ENCODE assay signal across 8 mouse cellular contexts in genomic region chr9:75430822-75431621, GRCm38 (mm10). TPM values are rescaled to one million over a fixed set of nuclear protein-coding genes. Genes with fewer than 3 reads are reported as not detected.
DNase-seq lines count a peak whose midpoint lies in the region; ATAC-seq and TF ChIP-seq lines count a peak whose summit lies in the region.

No protein-coding gene starts in this region.

- peak overlapping the region; percentile 15 for H3K27ac ChIP-seq in embryonic fibroblast, embryonic 13.5 days (ENCODE audit: insufficient read depth, low read length)
- no peak overlapping the region for H3K27ac ChIP-seq in hindbrain, embryonic 14.5 days

- DNase-seq in heart, adult 18-20 months: peak; percentile 54 to 68
- no peak for DNase-seq in heart, adult 9 months (ENCODE audit: low spot score in 2 of 2)
- DNase-seq in adrenal gland, adult 2 months: peak; percentile 70
- DNase-seq in liver: peak; percentile 42
- DNase-seq in hindbrain, embryonic 14.5 days (ENCODE audit: low spot score): no peak
- DNase-seq in urinary bladder, adult 18-20 months (ENCODE audit: low spot score in 2 of 2): no peak
- DNase-seq in frontal cortex, postnatal 10 days (ENCODE audit: low spot score in 2 of 2): no peak

- 83% methylated on average over 16 of the region's 16 CpGs for WGBS in hindbrain, embryonic 14.5 days

- H3K9me3 ChIP-seq in hindbrain, embryonic 14.5 days (ENCODE audit: control insufficient read depth, low read length): no peaks in the 10 kb centered on the region

- ATAC-seq in hindbrain, embryonic 14.5 days (ENCODE audit: low FRiP score): no peak

- no peak overlapping the region for H3K4me3 ChIP-seq in embryonic fibroblast, embryonic 13.5 days (ENCODE audit: insufficient read depth, low read length)
- no peak overlapping the region for H3K4me3 ChIP-seq in hindbrain, embryonic 14.5 days (replicated peaks; ENCODE audit: low read length)

- H3K36me3 ChIP-seq in hindbrain, embryonic 14.5 days (replicated peaks; ENCODE audit: control insufficient read depth, insufficient read depth): no peaks in the 10 kb centered on the region

- no peaks in the 10 kb centered on the region for H3K27me3 ChIP-seq in hindbrain, embryonic 14.5 days (ENCODE audit: control insufficient read depth, insufficient read depth, low read length)

- H3K4me2 ChIP-seq in hindbrain, embryonic 14.5 days (replicated peaks): no peak overlapping the region

- H3K9ac ChIP-seq in hindbrain, embryonic 14.5 days: no peak overlapping the region

- H3K4me1 ChIP-seq in embryonic fibroblast, embryonic 13.5 days (ENCODE audit: control insufficient read depth, insufficient read depth, low read length): peaks cover 13% of the 10 kb centered on the region
- no peaks in the 10 kb centered on the region for H3K4me1 ChIP-seq in hindbrain, embryonic 14.5 days (replicated peaks; ENCODE audit: control insufficient read depth, insufficient read depth, low read length)

- no peak for TF ChIP-seq POLR2A in embryonic fibroblast, embryonic 13.5 days (IDR thresholded peaks at IDR 0.05; ENCODE audit: low read depth, low read length)

- no peak for TF ChIP-seq CTCF in embryonic fibroblast, embryonic 13.5 days (IDR thresholded peaks at IDR 0.05; ENCODE audit: borderline replicate concordance, insufficient read depth, low read length)

RNA-seq across cellular contexts. Expression of gene Leo1, which starts 10.3 kb away (rescaled TPM):
- total RNA-seq in heart, adult 18-20 months (2021): 10 to 100 TPM; 16.7 to 20.4 TPM
- total RNA-seq in adrenal gland, adult 2 months (2021): 10 to 100 TPM; 21.8 to 31.7 TPM
- polyA plus RNA-seq in adrenal gland, adult 2 months (2012; rRNA removed): 1.4 and 1.5 TPM in 2 replicates
- 29.6 and 30.6 TPM in 2 replicates for polyA plus RNA-seq in embryonic fibroblast, embryonic 13.5 days (2011; ENCODE audit: insufficient read length, low read depth, missing spikeins)
- polyA plus RNA-seq in hindbrain, embryonic 14.5 days (2014; fragmentation: Nextera tagmentation; extraction: Ambion mirVana): 36.1 and 36.9 TPM in 2 replicates

RNA-seq across cellular contexts. Expression of gene Mapk6, which starts 21.2 kb away (rescaled TPM):
- total RNA-seq in heart, adult 18-20 months (2021): 10 to 100 TPM; 26.0 to 26.2 TPM
- total RNA-seq in adrenal gland, adult 2 months (2021): 10 to 100 TPM; 36.2 to 39.0 TPM
- polyA plus RNA-seq in adrenal gland, adult 2 months (2012; rRNA removed): 8.5 and 11.7 TPM in 2 replicates
- 107 and 120 TPM in 2 replicates for polyA plus RNA-seq in embryonic fibroblast, embryonic 13.5 days (2011; ENCODE audit: insufficient read length, low read depth, missing spikeins)
- 185 and 192 TPM in 2 replicates for polyA plus RNA-seq in hindbrain, embryonic 14.5 days (2014; fragmentation: Nextera tagmentation; extraction: Ambion mirVana)

Comparison
In these comparisons a context has a peak if more than half of its experiments do, and no peak if none do; other contexts are left out.
1. DNase-seq: peak in heart, adult 18-20 months (2 of 2), adrenal gland, adult 2 months (single experiment) and liver (single experiment); none in heart, adult 9 months (0 of 2), hindbrain, embryonic 14.5 days (single experiment), urinary bladder, adult 18-20 months (0 of 2) and frontal cortex, postnatal 10 days (0 of 2).
2. RNA of gene Leo1, which starts 10.3 kb away (polyA plus RNA-seq): 36.1 to 36.9 TPM in hindbrain, embryonic 14.5 days and 29.6 to 30.6 TPM in embryonic fibroblast, embryonic 13.5 days; 1.4 to 1.5 TPM in adrenal gland, adult 2 months; every median in the first group is over 10 times any median in the second.